Comparison of ENCODE assay signal across 14 mouse cellular contexts in genomic region chr7:78885404-78885803, GRCm38 (mm10). TPM values are rescaled to one million over a fixed set of nuclear protein-coding genes. Genes with fewer than 3 reads are reported as not detected.
DNase-seq lines count a peak whose midpoint lies in the region; ATAC-seq lines count a peak whose summit lies in the region.
"Had no signal": no experiment of that assay in that cellular context is flagged by ENCODE, and none has a peak within 500 bp of the region (broad histone marks: within the 10 kb centered on the region; RNA-seq: fewer than 3 reads in every experiment).

No protein-coding gene starts in this region.

- no peaks in the 10 kb centered on the region for H3K36me3 ChIP-seq in hindbrain, embryonic 10.5 days
- H3K36me3 ChIP-seq in hindbrain, embryonic 11.5 days (ENCODE audit: control insufficient read depth, insufficient read depth, low read length), result no peaks in the 10 kb centered on the region
- H3K36me3 ChIP-seq in forebrain, embryonic 14.5 days (ENCODE audit: control insufficient read depth, insufficient read depth, low read length), result no peaks in the 10 kb centered on the region
- no peaks in the 10 kb centered on the region for H3K36me3 ChIP-seq in midbrain, embryonic 11.5 days (ENCODE audit: control insufficient read depth, insufficient read depth, low read length)
- H3K36me3 ChIP-seq in intestine, embryonic 15.5 days, result no peaks in the 10 kb centered on the region
- H3K36me3 ChIP-seq: kidney, embryonic 15.5 days; limb, embryonic 10.5 days had no signal

- H3K27me3 ChIP-seq in hindbrain, embryonic 10.5 days (ENCODE audit: insufficient read depth, poor library complexity, severe bottlenecking), result peaks cover 67% of the 10 kb centered on the region
- peaks cover 9% of the 10 kb centered on the region; the same call in 1 of the 2 replicates for H3K27me3 ChIP-seq in hindbrain, embryonic 11.5 days (ENCODE audit: control insufficient read depth, insufficient read depth, low read length)
- H3K27me3 ChIP-seq in forebrain, embryonic 14.5 days (replicated peaks; ENCODE audit: control insufficient read depth, insufficient read depth, low read length), result no peaks in the 10 kb centered on the region
- H3K27me3 ChIP-seq in midbrain, embryonic 11.5 days (ENCODE audit: control insufficient read depth, insufficient read depth, low read length), result peaks cover 2% of the 10 kb centered on the region; the same call in 1 of the 2 replicates
- peaks cover 39% of the 10 kb centered on the region for H3K27me3 ChIP-seq in intestine, embryonic 15.5 days (replicated peaks)

- H3K9ac ChIP-seq in hindbrain, embryonic 11.5 days (ENCODE audit: low read depth, low read length), result no peak overlapping the region
- peak overlapping the region; percentile 2; the same call in 1 of the 2 replicates for H3K9ac ChIP-seq in forebrain, embryonic 14.5 days (ENCODE audit: low read length)
- no peak overlapping the region for H3K9ac ChIP-seq in midbrain, embryonic 11.5 days (ENCODE audit: low read length)
- no peak overlapping the region for H3K9ac ChIP-seq in intestine, embryonic 15.5 days
- H3K9ac ChIP-seq: kidney, embryonic 15.5 days; liver, embryonic 14.5 days had no signal

- DNase-seq in hindbrain, embryonic 10.5 days (ENCODE audit: low spot score), result no peak
- no peak for DNase-seq in hindbrain, embryonic 11.5 days (ENCODE audit: low spot score)
- peak; percentile 76 for DNase-seq in forebrain, embryonic 14.5 days (ENCODE audit: low spot score)
- peak; percentile 80 for DNase-seq in midbrain, embryonic 11.5 days (ENCODE audit: low spot score, missing footprints)
- DNase-seq in retina, postnatal 1 day, result peak; percentile 36
- DNase-seq in ovary, postnatal 10 days (ENCODE audit: low spot score), result no peak
- DNase-seq in kidney, postnatal 36 days, result no peak
- DNase-seq: lung, postnatal 14 days; spleen, adult 18-20 months had no signal

- H3K4me1 ChIP-seq in hindbrain, embryonic 10.5 days (replicated peaks), result peaks cover 64% of the 10 kb centered on the region
- H3K4me1 ChIP-seq in hindbrain, embryonic 11.5 days (replicated peaks; ENCODE audit: control insufficient read depth, insufficient read depth, low read length), result peaks cover 9% of the 10 kb centered on the region; the same call in 1 of the 2 replicates
- H3K4me1 ChIP-seq in forebrain, embryonic 14.5 days (ENCODE audit: control insufficient read depth, insufficient read depth, low read length), result peaks cover 42% of the 10 kb centered on the region
- peaks cover 53% of the 10 kb centered on the region for H3K4me1 ChIP-seq in midbrain, embryonic 11.5 days (ENCODE audit: control insufficient read depth, insufficient read depth, low read length)
- H3K4me1 ChIP-seq in intestine, embryonic 15.5 days (replicated peaks), result peaks cover 11% of the 10 kb centered on the region; the same call in 1 of the 2 replicates

- H3K9me3 ChIP-seq in hindbrain, embryonic 10.5 days, result no peaks in the 10 kb centered on the region
- H3K9me3 ChIP-seq in hindbrain, embryonic 11.5 days (ENCODE audit: control insufficient read depth, low read length), result no peaks in the 10 kb centered on the region
- H3K9me3 ChIP-seq in forebrain, embryonic 14.5 days (replicated peaks; ENCODE audit: control insufficient read depth, low read length), result no peaks in the 10 kb centered on the region
- no peaks in the 10 kb centered on the region for H3K9me3 ChIP-seq in midbrain, embryonic 11.5 days (ENCODE audit: control insufficient read depth, low read length)
- H3K9me3 ChIP-seq in intestine, embryonic 15.5 days, result no peaks in the 10 kb centered on the region
- H3K9me3 ChIP-seq: kidney, embryonic 15.5 days; limb, embryonic 10.5 days had no signal

- WGBS in hindbrain, embryonic 10.5 days, result 84% methylated on average over 5 of the region's 5 CpGs
- WGBS in hindbrain, embryonic 11.5 days, result 87% methylated on average over 5 of the region's 5 CpGs
- 75% methylated on average over 5 of the region's 5 CpGs for WGBS in forebrain, embryonic 14.5 days
- WGBS in midbrain, embryonic 11.5 days, result 86% methylated on average over 5 of the region's 5 CpGs
- 84% methylated on average over 5 of the region's 5 CpGs for WGBS in intestine, embryonic 15.5 days

- H3K4me2 ChIP-seq in hindbrain, embryonic 11.5 days (replicated peaks; ENCODE audit: low read depth, low read length), result no peak overlapping the region
- H3K4me2 ChIP-seq in forebrain, embryonic 14.5 days (ENCODE audit: low read length), result peak overlapping the region; percentile 81
- no peak overlapping the region for H3K4me2 ChIP-seq in midbrain, embryonic 11.5 days
- H3K4me2 ChIP-seq in intestine, embryonic 15.5 days (replicated peaks), result no peak overlapping the region
- H3K4me2 ChIP-seq: kidney, embryonic 15.5 days had no signal

- ATAC-seq in hindbrain, embryonic 11.5 days (ENCODE audit: low FRiP score), result no peak
- no peak for ATAC-seq in forebrain, embryonic 14.5 days
- ATAC-seq in midbrain, embryonic 11.5 days (ENCODE audit: low FRiP score), result no peak
- no peak for ATAC-seq in intestine, embryonic 15.5 days

- 0 out of 2 replicates have a peak overlapping the region, but pooled peaks have one; percentile 69 for H3K27ac ChIP-seq in hindbrain, embryonic 10.5 days
- H3K27ac ChIP-seq in hindbrain, embryonic 11.5 days (ENCODE audit: low read depth, low read length), result no peak overlapping the region
- peak overlapping the region; percentile 57 for H3K27ac ChIP-seq in forebrain, embryonic 14.5 days (ENCODE audit: low read depth, low read length)
- H3K27ac ChIP-seq in midbrain, embryonic 11.5 days (ENCODE audit: low read depth, low read length), result no peak overlapping the region
- no peak overlapping the region for H3K27ac ChIP-seq in intestine, embryonic 15.5 days
- H3K27ac ChIP-seq: kidney, embryonic 15.5 days; limb, embryonic 10.5 days; liver, embryonic 14.5 days had no signal

- no peak overlapping the region for H3K4me3 ChIP-seq in hindbrain, embryonic 10.5 days
- H3K4me3 ChIP-seq in hindbrain, embryonic 11.5 days (ENCODE audit: low read depth, low read length), result no peak overlapping the region
- H3K4me3 ChIP-seq in forebrain, embryonic 14.5 days (ENCODE audit: low read depth, low read length), result peak overlapping the region; percentile 9
- no peak overlapping the region for H3K4me3 ChIP-seq in midbrain, embryonic 11.5 days (ENCODE audit: low read depth, low read length)
- no peak overlapping the region for H3K4me3 ChIP-seq in intestine, embryonic 15.5 days (replicated peaks)
- H3K4me3 ChIP-seq: kidney, embryonic 15.5 days; limb, embryonic 10.5 days had no signal

RNA-seq across cellular contexts. Expression of gene Aen, which starts 10.2 kb away (rescaled TPM):
- polyA plus RNA-seq in hindbrain, embryonic 10.5 days (2016; fragmentation: Nextera tagmentation; extraction: Ambion mirVana), result 59.0 and 73.4 TPM in 2 replicates
- polyA plus RNA-seq in hindbrain, embryonic 11.5 days (2014; fragmentation: Nextera tagmentation; extraction: Ambion mirVana), result 37.4 and 43.7 TPM in 2 replicates
- 42.2 and 44.0 TPM in 2 replicates for polyA plus RNA-seq in forebrain, embryonic 14.5 days (2014; fragmentation: Nextera tagmentation; extraction: Ambion mirVana)
- polyA plus RNA-seq in midbrain, embryonic 11.5 days (2014; fragmentation: Nextera tagmentation; extraction: Ambion mirVana), result 42.2 and 48.9 TPM in 2 replicates
- 35.6 and 40.6 TPM in 2 replicates for polyA plus RNA-seq in intestine, embryonic 15.5 days (2015; fragmentation: Nextera tagmentation; extraction: Ambion mirVana)

RNA-seq across cellular contexts. Expression of gene Isg20, which starts 27.8 kb away (rescaled TPM):
- 0.57 and 0.63 TPM in 2 replicates for polyA plus RNA-seq in hindbrain, embryonic 10.5 days (2016; fragmentation: Nextera tagmentation; extraction: Ambion mirVana)
- 0.14 and 0.56 TPM in 2 replicates for polyA plus RNA-seq in hindbrain, embryonic 11.5 days (2014; fragmentation: Nextera tagmentation; extraction: Ambion mirVana)
- 0.65 and 1.6 TPM in 2 replicates for polyA plus RNA-seq in forebrain, embryonic 14.5 days (2014; fragmentation: Nextera tagmentation; extraction: Ambion mirVana)
- 0.57 and 0.78 TPM in 2 replicates for polyA plus RNA-seq in midbrain, embryonic 11.5 days (2014; fragmentation: Nextera tagmentation; extraction: Ambion mirVana)
- polyA plus RNA-seq in intestine, embryonic 15.5 days (2015; fragmentation: Nextera tagmentation; extraction: Ambion mirVana), result 4.5 and 5.8 TPM in 2 replicates
- polyA plus RNA-seq: embryonic facial prominence, embryonic 11.5 days had no signal

RNA-seq across cellular contexts. Expression of gene Det1, which starts 38.3 kb away (rescaled TPM):
- polyA plus RNA-seq in hindbrain, embryonic 10.5 days (2016; fragmentation: Nextera tagmentation; extraction: Ambion mirVana), result 20.9 and 21.2 TPM in 2 replicates
- 17.8 and 21.3 TPM in 2 replicates for polyA plus RNA-seq in hindbrain, embryonic 11.5 days (2014; fragmentation: Nextera tagmentation; extraction: Ambion mirVana)
- 18.7 and 20.5 TPM in 2 replicates for polyA plus RNA-seq in forebrain, embryonic 14.5 days (2014; fragmentation: Nextera tagmentation; extraction: Ambion mirVana)
- polyA plus RNA-seq in midbrain, embryonic 11.5 days (2014; fragmentation: Nextera tagmentation; extraction: Ambion mirVana), result 20.5 and 24.0 TPM in 2 replicates
- polyA plus RNA-seq in intestine, embryonic 15.5 days (2015; fragmentation: Nextera tagmentation; extraction: Ambion mirVana), result 15.1 and 15.7 TPM in 2 replicates

Comparison
In these comparisons a context has a peak if more than half of its experiments do, and no peak if none do; other contexts are left out.
1. H3K27ac ChIP-seq: peak in hindbrain, embryonic 10.5 days (single experiment) and forebrain, embryonic 14.5 days (single experiment); none in hindbrain, embryonic 11.5 days (single experiment), midbrain, embryonic 11.5 days (single experiment) and intestine, embryonic 15.5 days (single experiment).
2. DNase-seq: peak in forebrain, embryonic 14.5 days (single experiment), midbrain, embryonic 11.5 days (single experiment) and retina, postnatal 1 day (single experiment); none in hindbrain, embryonic 10.5 days (single experiment), hindbrain, embryonic 11.5 days (single experiment), ovary, postnatal 10 days (single experiment) and kidney, postnatal 36 days (0 of 2).